ENCODE assay signal across 10 mouse cellular contexts in genomic region chr3:108433188-108433880, GRCm38 (mm10). TPM values are rescaled to one million over a fixed set of nuclear protein-coding genes. Genes with fewer than 3 reads are reported as not detected.
A peak's percentile ranks its signal among the peaks of the same experiment; 100 is the strongest.
DNase-seq lines count a peak whose midpoint lies in the region; ATAC-seq lines count a peak whose summit lies in the region.
"Had no signal": no experiment of that assay in that cellular context is flagged by ENCODE, and none has a peak within 500 bp of the region (broad histone marks: within the 10 kb centered on the region; RNA-seq: fewer than 3 reads in every experiment).

No protein-coding gene starts in this region.

- DNase-seq in cerebellum, postnatal 10 days = peak; percentile 13 to 34
- DNase-seq in cerebellum, adult 11-12 months = no peak
- DNase-seq in embryo, embryonic 10.5 days (ENCODE audit: low spot score) = peak; percentile 92
- peak; percentile 82 for DNase-seq in neural tube, embryonic 10.5 days (ENCODE audit: extremely low spot score, low spot score)
- no peak for DNase-seq in T-cell, adult 2 months (ENCODE audit: low spot score)
- DNase-seq in adrenal gland, postnatal 10 days = no peak
- DNase-seq: cerebellum, adult 11 months had no signal

- H3K27me3 ChIP-seq in hindbrain, embryonic 12.5 days = no peaks in the 10 kb centered on the region

- peaks cover 56% of the 10 kb centered on the region for H3K4me1 ChIP-seq in hindbrain, embryonic 12.5 days

- H3K36me3 ChIP-seq in hindbrain, embryonic 12.5 days = peaks cover 50% of the 10 kb centered on the region

- no peaks in the 10 kb centered on the region for H3K9me3 ChIP-seq in hindbrain, embryonic 12.5 days (replicated peaks)

- peak overlapping the region; percentile 0; the same call in 1 of the 2 replicates for H3K4me2 ChIP-seq in hindbrain, embryonic 12.5 days (replicated peaks)

- peak; percentile 94 for ATAC-seq in hindbrain, embryonic 12.5 days (ENCODE audit: low FRiP score)
- no peak for ATAC-seq in CD4-positive, CD25-positive, alpha-beta regulatory T cell, adult 4 months

- H3K27ac ChIP-seq in hindbrain, embryonic 12.5 days = peak overlapping the region; percentile 87
- H3K27ac ChIP-seq: liver, embryonic 14.5 days had no signal

- H3K9ac ChIP-seq in hindbrain, embryonic 12.5 days = no peak overlapping the region
- H3K9ac ChIP-seq: liver, embryonic 14.5 days had no signal

- WGBS in hindbrain, embryonic 12.5 days = 18% methylated on average over 18 of the region's 18 CpGs

- no peak overlapping the region for H3K4me3 ChIP-seq in hindbrain, embryonic 12.5 days

RNA-seq across cellular contexts. Expression of gene Sars, which starts 11.7 kb away (rescaled TPM):
- 186 and 188 TPM in 2 replicates for polyA plus RNA-seq in hindbrain, embryonic 12.5 days (2016; fragmentation: Nextera tagmentation; extraction: Ambion mirVana)
- 100 to 1,000 TPM; 146 to 152 TPM for total RNA-seq in adrenal gland, postnatal 10 days (2021)
- 100 to 1,000 TPM; 164 to 188 TPM for polyA plus RNA-seq in CD4-positive, CD25-positive, alpha-beta regulatory T cell, adult 4 months (2017; shearing (Covaris generic))

RNA-seq across cellular contexts. Expression of gene Celsr2, which starts 18.0 kb away (rescaled TPM):
- polyA plus RNA-seq in hindbrain, embryonic 12.5 days (2016; fragmentation: Nextera tagmentation; extraction: Ambion mirVana) = 63.3 and 75.2 TPM in 2 replicates
- total RNA-seq in adrenal gland, postnatal 10 days (2021) = 10 to 100 TPM; 11.1 to 12.1 TPM
- 1 to 10 TPM in 1 of 2 experiments, under 1 TPM in 1; 0.61 to 2.1 TPM for polyA plus RNA-seq in CD4-positive, CD25-positive, alpha-beta regulatory T cell, adult 4 months (2017; shearing (Covaris generic))

RNA-seq across cellular contexts. Expression of gene Psrc1, which starts 49.7 kb away (rescaled TPM):
- polyA plus RNA-seq in hindbrain, embryonic 12.5 days (2016; fragmentation: Nextera tagmentation; extraction: Ambion mirVana) = 39.4 and 41.0 TPM in 2 replicates
- total RNA-seq in adrenal gland, postnatal 10 days (2021) = 1 to 10 TPM; 6.0 to 6.4 TPM
- polyA plus RNA-seq in CD4-positive, CD25-positive, alpha-beta regulatory T cell, adult 4 months (2017; shearing (Covaris generic)) = 1 to 10 TPM; 1.7 to 3.4 TPM

Comparison
In these comparisons a context has a peak if more than half of its experiments do, and no peak if none do; other contexts are left out.
1. DNase-seq: peak in cerebellum, postnatal 10 days (2 of 2), embryo, embryonic 10.5 days (single experiment) and neural tube, embryonic 10.5 days (single experiment); none in cerebellum, adult 11-12 months (single experiment), T-cell, adult 2 months (single experiment) and adrenal gland, postnatal 10 days (single experiment).
2. RNA of gene Celsr2, which starts 18.0 kb away (polyA plus RNA-seq): 63.3 to 75.2 TPM in hindbrain, embryonic 12.5 days; 0.61 to 2.1 TPM in CD4-positive, CD25-positive, alpha-beta regulatory T cell, adult 4 months; every median in the first group is over 10 times any median in the second.